Mouse (Mus musculus) cerebral cortex, adult 2 months (tissue): ENCODE data around the gene Zfp42.

Experiments
- WGBS: fragments of 180-500 bp; shearing (Covaris S2); methylation state at CpG from one replicate; pipeline ENCODE4 v1.1.7; 2018; 5-methylcytosine and 5-hydroxymethylcytosine counted together

Gene Zfp42

GRCm38 (mm10) chr8:43248707-43249106 lies 58.1 kb downstream of the Zfp42 start:
- WGBS: 92% methylated on average over 8 of the region's 8 CpGs
